Mouse (Mus musculus): ENCODE results near the gene Mucl3.
A peak's percentile ranks its signal among the peaks of the same experiment; 100 is the strongest.

Gene Mucl3

DNA sequence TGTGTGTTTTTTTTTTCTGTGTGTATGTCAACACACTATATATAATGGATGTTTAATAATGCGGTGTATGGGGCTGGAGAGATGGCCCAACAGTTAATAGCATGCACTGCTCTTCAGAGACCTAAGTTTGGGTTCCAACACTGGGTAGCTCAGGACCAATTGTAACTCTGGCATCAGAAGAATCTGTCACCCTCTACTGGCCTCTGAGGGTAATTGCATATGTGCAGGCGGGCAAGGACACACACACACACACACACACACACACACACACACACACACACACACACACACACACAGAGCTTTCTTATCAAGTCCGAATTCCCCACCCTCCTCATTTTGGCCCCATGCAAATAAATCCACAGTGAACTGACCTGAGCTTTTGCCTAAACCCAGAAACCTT is 8.3 kb downstream of the Mucl3 start:
- peak; percentile 34 to 49 for DNase-seq

DNA sequence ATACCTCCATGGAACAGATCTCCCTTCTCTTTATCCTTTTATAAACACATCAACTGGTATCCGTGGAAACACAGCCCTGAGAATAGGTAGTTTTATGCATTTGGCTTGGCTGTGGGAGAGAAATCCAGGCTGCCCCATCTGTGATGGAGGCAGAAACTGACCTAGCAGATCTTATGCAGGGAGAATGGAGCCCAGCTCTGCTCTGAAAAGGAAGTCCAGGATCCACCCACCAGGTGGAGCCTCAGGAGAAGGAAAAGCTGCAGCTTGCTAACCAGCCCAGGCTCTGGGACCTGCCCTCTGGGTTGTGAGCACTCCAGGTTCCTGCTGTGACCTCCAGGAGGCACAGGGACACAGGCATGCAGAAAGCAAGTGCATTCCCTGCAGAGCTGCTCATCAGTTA is 9.5 kb downstream of the Mucl3 start:
- DNase-seq, result peak; percentile 37 to 67

DNA sequence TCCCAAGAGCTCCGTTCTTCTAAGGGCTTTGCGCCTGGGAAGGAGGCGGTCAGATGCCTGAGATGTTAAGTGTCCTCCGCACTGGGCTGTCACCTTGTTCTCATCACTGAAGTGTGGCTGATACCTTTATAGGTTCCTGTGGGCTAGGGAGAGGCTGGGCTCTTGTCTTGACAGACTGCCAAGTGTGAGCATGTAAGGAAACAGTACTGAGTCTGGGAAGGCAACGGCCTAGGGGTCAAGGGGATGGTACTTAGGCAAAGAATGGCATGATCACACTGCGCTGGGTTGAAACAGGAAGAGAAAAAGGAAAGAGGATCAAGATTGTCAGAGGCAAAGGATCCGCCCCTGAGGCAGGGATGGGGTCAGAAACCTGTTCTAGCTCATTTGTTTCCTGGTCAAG is 17.0 kb downstream of the Mucl3 start, which contains the start of gene Gm9573:
Gene Gm9573 (minus strand): TSS at position 101 of the 400 bp plus-strand sequence.
- DNase-seq, result no peak

DNA sequence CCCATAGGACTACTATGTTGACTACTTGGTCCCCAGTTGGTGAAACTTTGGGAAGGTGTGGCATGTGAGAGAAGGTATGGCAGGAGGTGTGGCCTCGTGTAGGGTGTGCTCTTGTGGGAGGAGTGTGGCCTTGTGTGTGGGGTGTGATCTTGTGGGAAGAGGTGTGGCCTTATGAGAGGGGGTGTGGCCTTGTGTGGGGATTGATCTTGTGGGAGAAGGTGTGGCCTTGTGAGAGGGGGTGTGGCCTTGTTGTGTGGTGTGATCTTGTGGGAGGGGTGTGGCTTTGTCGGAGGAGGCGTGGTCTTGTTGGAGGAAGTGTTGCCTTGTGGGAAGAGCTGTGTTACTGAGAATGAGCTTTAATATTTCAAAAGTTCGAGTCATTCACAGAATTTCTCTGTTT is 26.4 kb downstream of the Mucl3 start:
- no peak for DNase-seq

DNA sequence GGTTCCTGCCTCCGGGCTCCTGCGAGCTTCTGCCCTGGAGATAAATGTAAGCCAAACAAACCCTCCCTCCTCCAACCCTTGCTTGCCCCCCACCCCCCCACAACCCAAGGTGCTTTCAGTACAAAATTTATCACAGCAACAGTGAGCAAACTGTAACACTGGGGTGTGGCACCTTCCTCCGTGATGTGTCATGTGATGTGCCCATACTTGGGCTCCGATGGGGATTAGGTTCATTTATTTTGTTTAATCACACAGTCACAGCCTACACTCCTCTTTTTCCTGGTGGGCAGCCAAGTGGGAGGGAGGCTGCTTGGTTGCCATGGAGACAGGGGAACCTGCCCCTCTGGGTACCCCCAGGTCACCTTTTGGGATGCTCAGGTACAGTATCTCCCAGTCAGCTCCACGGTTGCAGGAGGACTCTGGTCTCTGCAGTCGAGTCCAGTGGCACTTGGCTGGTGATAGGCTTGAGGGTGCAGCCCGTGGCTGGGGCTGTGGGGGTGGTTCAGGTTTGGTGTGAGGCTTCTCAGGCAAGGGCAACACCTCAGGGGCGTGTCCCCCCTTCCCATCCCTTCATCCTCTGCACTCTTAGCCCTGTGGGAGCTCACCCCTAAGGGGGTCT is 41.6 kb downstream of the Mucl3 start:
- DNase-seq, result no peak

DNA sequence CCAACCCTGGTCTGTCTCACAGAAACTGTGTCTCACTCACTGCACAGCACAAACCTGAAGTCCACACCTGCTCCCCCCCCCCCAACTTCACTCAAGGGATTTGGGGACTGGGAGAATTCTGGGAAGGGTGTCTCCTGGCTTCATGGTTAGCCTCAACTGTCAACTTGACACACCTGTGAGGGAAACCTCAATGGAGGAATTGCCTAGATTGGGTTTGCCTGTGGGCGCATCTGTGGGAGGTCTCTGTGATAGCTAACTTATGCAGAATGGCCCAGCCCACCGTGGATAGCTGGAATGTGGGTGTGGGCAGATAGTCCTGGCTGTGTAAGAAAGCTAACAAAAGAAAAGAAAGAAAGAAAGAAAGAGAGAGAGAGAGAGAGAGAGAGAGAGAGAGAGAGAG is 42.2 kb downstream of the Mucl3 start, which contains the start of gene Sfta2:
Gene Sfta2 (plus strand): TSS at position 301 of the 400 bp plus-strand sequence.
- DNase-seq, result no peak

DNA sequence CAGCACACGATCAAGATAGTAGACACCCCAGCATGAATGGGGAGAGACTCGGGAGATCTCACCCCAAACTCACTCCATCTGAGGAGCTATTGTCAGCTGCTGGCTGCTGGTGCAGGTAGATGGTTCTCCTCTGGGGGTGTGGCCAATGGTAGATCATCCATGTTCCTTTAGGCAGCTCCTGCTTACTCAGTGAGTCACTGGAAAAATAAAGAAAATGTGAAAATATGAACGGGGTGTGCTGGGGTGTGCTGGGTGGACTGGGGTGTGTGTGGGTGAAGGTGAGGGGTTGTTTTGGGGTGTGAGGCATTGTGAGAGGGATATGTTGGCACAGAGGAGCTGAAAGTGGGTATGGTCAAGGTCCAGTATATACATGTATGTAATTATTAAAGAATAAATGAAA is 46.1 kb downstream of the Mucl3 start:
- DNase-seq, result no peak

DNA sequence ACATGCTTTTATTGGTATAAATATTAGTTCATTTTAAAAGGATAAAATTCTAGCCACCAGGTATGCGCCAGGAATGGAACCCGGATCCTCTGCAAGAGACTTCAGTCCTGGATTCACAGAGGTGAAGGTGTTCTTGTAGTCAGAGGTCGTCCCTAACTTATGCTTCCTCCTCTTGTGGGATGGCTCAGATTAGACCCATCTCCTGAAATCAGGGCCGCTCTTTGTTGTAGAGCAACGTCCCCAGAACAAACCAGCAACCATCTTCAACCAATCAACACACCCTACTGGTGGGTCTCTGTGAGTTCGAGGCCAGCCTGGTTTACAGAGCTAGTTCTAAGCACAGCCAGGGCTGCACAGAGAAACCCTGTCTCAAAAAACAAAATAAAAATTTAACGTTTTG is 49.0 kb downstream of the Mucl3 start:
- no peak for DNase-seq

DNA sequence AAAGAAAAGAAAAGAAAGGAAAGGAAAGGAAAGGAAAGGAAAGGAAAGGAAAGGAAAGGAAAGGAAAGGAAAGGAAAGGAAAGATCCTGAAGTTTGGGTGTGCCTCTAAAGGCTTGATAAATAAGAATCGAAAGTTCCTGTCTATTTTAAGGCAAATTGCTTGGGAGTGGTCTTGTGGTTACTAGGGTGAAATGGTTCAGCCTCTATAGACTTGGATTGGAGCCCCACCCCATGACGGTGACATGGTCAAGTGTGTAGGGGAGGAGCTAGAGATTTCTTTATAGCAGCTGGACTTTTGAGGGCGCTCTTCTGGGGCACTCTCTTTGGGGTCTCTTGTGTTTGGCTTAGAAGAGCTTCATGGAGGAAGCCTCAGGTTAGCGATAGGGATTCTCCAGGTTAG is 49.7 kb downstream of the Mucl3 start:
- DNase-seq, result no peak

DNA sequence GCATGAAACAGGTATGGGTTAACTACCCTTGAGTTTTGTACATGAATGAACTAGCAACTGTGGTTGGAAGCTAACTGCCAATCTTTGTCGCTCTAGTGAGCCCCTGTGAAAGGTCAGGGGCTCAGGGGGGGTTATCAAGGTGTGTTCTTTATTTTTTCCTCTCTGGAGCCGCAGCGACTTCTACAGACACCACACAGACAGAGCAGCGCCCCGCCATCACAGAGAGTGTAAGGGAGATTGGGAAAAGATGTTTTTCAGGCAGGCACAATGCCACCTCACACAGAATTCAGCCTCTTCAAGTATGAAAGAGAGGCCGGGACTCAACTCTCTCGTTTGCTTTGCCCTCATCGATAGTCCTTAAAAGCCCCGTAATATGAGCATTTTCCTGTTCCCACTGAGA is 51.4 kb downstream of the Mucl3 start:
- DNase-seq, result no peak

DNA sequence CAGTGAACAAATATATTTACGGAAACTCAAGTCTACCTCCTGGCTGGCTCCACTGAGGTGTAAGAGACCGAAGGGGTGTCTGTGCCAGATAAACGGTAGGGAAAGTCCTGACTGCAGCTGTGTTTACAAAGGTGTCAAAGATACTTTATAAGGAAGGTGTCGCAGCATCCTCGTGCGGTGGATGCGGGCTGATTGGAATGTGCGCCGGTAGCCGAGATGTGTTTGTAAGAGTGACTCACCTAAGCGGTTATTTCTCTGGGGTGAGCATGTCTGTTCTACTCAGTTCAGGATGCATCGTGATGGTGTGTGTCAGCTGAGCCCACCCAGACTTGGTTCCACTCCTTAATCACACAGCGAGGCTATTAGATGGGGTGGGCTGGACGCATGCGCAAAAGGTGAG is 51.8 kb downstream of the Mucl3 start:
- no peak for DNase-seq

DNA sequence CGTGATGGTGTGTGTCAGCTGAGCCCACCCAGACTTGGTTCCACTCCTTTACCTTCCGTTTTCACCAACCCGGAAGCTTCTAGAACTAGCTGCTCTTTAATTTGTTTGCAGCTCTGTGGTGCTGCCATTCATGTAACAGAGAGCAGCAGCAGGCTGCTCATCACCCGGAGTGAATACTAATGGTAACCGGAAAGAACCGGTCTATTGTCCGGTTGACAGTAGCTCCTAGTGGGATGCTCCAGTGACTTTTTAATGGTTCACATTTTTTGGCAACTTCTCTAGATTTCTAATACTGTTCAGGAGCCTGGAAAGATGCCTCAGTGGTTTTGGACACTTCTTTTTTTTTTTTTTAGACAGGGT is 52.3 kb downstream of the Mucl3 start:
- DNase-seq, result no peak

DNA sequence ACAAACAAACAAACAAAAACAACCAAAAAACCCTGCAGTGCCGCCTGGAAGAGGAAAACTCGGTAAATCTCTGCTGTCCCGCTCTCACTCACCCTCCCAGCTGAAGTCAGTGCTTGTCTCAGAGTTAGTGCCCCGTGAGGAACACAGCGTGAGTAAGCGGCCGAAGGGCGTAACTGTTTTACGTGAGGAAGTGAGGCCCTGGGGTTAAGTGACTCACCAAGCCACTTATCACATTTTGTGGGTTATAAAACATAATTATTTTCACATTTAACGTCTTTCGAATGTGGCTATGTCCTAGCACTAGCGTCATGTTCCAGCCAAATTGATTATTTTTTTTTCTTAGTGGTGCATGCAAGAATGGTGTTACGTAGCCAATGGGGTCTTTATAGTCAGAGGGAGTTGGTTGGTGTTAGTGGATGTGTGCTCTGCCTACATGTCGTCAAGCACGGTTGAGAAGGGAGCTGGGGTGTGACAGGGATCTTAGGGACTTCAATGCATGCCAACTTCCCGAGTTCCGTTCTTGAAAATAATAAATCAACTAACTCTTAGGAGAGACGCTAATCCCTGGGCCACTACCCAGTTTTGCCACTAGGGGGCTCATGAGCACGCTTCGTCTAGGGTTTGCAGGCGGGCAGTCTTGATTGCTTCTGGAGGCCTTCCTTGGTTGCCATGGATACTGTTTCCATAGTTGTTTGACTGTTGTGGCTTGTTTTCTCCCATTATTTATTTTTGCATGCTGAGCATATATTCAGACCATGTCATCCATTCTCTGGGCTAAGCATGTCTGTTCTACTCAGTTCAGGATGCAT is 52.9 kb downstream of the Mucl3 start:
- DNase-seq, result peak; percentile 85 to 91

DNA sequence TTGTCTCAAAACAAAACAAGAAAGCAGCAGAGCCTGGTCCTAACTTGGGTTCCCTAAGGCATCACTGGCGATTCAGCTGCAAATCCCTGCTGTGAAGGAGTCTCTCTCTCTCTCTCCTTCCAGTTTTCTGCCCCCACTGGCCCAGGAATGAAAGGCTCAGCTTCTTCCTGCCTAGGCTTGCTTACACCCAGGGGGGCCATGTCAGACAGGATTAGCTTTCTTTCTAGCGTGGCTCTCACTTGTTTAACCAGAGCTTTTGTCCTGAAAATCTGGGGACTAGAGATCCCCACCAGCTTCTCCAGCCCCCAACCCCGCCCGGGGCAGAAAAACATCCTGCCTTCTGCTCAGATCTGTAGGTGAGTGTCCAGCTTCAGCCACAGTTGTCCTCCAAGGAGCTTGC is 55.1 kb downstream of the Mucl3 start:
- no peak for DNase-seq

DNA sequence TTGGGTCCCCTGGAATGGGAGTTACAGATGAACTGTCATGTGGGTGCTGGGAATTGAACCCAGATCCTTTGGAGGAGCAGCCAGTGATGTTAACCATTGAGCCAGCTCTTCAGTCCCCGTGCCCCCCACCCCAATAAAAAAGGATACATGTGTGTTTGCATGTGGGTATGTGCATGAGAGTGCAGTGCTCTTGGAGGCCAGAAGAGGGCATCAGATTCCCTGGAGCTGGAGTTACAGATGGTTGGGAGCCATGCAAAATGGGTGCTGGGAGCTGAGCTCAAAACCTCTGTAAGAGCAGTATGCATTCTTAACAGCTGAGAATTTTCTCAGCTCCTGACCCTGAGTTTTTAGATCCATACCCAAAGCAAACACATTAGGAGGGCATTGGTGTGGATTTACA is 56.2 kb downstream of the Mucl3 start:
- DNase-seq, result no peak
